Mouse (Mus musculus): Measurements from ENCODE around the gene Galnt11.

Gene Galnt11

GRCm38 (mm10) chr5:25247036-25247435 lies 25.3 kb downstream of the Galnt11 start:
- TF ChIP-seq GATA4 (IDR thresholded peaks at IDR 0.05; ENCODE audit: insufficient replicate concordance, low read length) = no peak

DNA sequence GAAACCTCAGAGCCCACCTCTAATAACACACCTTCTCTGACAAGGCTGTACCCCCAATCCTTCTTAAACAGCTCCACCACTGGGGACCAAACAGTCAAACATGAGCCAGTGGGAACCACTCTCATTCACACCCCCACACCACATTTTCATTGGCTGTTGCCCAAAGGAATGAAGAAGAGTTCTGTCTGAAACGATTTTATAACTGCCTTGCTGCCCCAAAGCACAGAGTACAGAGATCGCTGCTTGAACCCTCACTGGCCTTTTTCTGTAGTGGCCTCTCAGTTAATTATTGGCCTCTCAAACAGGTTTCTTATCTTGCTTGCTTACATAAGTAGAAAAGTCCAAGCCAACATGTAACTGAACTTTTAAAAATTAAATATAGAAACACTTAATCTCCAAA lies 30.7 kb downstream of the Galnt11 start:
- TF ChIP-seq GATA4 (IDR thresholded peaks at IDR 0.05; ENCODE audit: insufficient replicate concordance, low read length) = no peak

- no peak for TF ChIP-seq GATA4 (IDR thresholded peaks at IDR 0.05; ENCODE audit: insufficient replicate concordance, low read length)
Measured at GRCm38 (mm10) chr5:25252825-25253544, 31.3 kb downstream of the Galnt11 start.

- no peak for TF ChIP-seq GATA4 (IDR thresholded peaks at IDR 0.05; ENCODE audit: insufficient replicate concordance, low read length)
Measured at GRCm38 (mm10) chr5:25254491-25254890, 32.8 kb downstream of the Galnt11 start.

- TF ChIP-seq GATA4 (IDR thresholded peaks at IDR 0.05; ENCODE audit: insufficient replicate concordance, low read length) = no peak
Measured at GRCm38 (mm10) chr5:25256686-25257085, 35.0 kb downstream of the Galnt11 start.

DNA sequence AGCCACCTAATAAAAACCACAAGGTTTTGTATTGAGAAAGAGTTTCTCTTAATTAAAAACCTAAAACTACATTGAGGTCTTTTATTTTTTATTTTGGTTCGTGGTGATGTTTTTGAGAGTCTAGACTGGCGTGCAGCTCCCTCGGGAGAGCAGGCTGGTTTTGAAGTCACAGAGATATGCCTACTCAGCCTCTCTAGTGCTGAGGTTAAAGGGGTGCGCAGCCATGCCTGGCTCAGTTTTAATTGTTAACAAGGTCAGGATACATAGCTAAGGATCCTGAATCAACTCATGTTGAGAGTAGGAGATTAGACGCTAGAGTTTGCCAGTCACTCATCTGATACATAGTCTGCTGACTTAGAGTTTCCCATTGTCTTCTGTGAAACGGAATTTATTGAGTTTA lies 39.7 kb downstream of the Galnt11 start:
- TF ChIP-seq GATA4 (IDR thresholded peaks at IDR 0.05; ENCODE audit: insufficient replicate concordance, low read length) = no peak

- no peak for TF ChIP-seq GATA4 (IDR thresholded peaks at IDR 0.05; ENCODE audit: insufficient replicate concordance, low read length)
Measured at GRCm38 (mm10) chr5:25262266-25262665, 40.6 kb downstream of the Galnt11 start.

- no peak for TF ChIP-seq GATA4 (IDR thresholded peaks at IDR 0.05; ENCODE audit: insufficient replicate concordance, low read length)
Measured at GRCm38 (mm10) chr5:25268258-25268888, 46.7 kb downstream of the Galnt11 start.

DNA sequence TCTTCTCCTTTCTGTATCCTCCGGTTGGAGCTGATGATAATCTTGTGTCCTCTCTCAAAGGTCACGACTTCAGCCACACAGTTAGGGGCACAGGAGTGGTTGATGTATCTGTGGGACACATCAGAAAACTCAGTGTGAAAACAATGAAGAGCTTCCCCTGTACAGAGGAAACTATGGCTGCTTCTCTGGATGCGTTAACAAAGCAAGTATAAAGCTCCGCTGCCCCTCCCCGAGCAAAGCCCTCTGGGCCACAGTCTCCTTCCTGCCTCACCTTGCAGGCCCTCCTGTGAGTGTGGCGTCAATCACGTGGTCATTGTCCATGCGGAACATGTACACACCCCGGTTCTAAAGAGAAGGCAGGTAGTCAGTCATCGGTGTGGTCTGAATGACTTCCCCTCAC lies 53.9 kb downstream of the Galnt11 start:
- TF ChIP-seq GATA4 (IDR thresholded peaks at IDR 0.05; ENCODE audit: insufficient replicate concordance, low read length) = no peak

DNA sequence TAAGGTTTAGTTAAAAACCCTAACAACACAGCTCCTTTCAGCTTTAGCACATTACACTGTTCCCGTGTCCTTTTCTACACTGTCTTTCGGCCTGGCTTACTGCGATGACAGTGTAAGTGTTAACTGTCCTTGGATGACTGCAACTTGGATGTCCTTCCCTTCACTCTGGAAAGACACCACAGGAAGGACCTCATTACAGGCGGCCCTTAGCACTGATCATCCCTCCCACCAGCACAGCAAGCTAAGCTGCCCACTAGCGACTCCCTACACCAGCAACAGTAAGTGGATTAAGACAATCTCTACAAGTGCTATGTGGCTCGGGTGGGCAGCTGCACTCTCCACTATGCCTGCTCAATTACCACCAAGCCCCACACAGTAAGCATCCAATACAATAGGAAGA lies 54.7 kb downstream of the Galnt11 start:
- no peak for TF ChIP-seq GATA4 (IDR thresholded peaks at IDR 0.05; ENCODE audit: insufficient replicate concordance, low read length)

DNA sequence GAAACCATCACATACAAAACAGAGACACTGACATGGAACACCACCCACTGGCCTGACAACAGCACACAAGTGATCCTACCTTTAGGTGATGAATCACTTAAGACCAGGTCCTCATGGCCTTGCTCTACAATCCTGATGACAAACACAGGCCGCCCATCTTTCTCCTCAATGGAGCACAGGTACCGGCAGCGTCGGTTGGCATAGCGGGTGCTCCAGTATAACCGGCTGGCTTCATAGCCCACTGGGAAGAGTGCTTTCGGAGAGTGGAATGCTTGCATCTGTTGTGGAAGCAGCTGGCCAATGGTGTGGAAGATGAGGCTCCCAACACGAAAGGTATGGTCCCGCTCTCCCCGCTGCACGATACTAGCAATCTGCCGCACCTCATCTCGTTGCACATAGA lies 62.3 kb downstream of the Galnt11 start:
- no peak for TF ChIP-seq GATA4 (IDR thresholded peaks at IDR 0.05; ENCODE audit: insufficient replicate concordance, low read length)

GRCm38 (mm10) chr5:25296830-25297229 lies 75.1 kb downstream of the Galnt11 start:
- TF ChIP-seq GATA4 (IDR thresholded peaks at IDR 0.05; ENCODE audit: insufficient replicate concordance, low read length) = no peak

GRCm38 (mm10) chr5:25310226-25310625 lies 88.5 kb downstream of the Galnt11 start:
- TF ChIP-seq GATA4 (IDR thresholded peaks at IDR 0.05; ENCODE audit: insufficient replicate concordance, low read length) = no peak

DNA sequence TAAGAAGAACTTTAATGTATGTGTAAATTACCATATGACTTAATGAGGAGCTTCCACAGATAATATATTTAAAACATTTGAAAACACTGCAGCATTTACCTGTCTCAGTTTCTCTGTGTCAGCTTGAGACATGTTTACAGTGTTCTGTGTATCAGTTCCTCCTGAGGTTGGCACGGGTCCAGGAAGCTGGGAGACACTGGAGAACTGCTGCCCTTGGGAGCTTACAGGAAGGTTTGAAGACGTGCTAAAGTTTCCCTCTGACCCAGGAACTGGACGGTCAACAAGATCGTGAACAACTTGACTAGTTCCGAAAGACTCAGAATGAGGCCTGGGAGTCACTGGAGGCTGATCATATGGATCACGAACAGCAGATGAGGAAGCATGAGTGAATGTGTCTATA lies 92.2 kb downstream of the Galnt11 start:
- no peak for TF ChIP-seq GATA4 (IDR thresholded peaks at IDR 0.05; ENCODE audit: insufficient replicate concordance, low read length)
